Mouse (Mus musculus) lung, embryonic 16.5 days (tissue): ENCODE data around the gene Slc4a1ap. TPM values are rescaled to one million over a fixed set of nuclear protein-coding genes. Genes with fewer than 3 reads are reported as not detected.

ENCODE experiments used
- polyA plus RNA-seq: library from polyadenylated mRNA; unstranded; fragments of >200 nt; fragmentation: Nextera tagmentation; extraction: Ambion mirVana; gene quantifications from 2 replicates; pipeline ENCODE4 v1.2.1, GENCODE M21; 2015

Gene Slc4a1ap
- polyA plus RNA-seq, 1 experiment from 2014 or later = 27.2 TPM

Other genes starting within 250 kb of the Slc4a1ap start
- 41.6 and 44.3 TPM in 2 replicates for gene Ift172, start 235.9 kb upstream of the Slc4a1ap start, polyA plus RNA-seq
- gene Fndc4, start 230.9 kb upstream of the Slc4a1ap start, polyA plus RNA-seq = 28.7 and 34.5 TPM in 2 replicates
- 0.38 and 1.0 TPM in 2 replicates for gene Gckr, start 229.6 kb upstream of the Slc4a1ap start, polyA plus RNA-seq
- 44.7 and 51.1 TPM in 2 replicates for gene Zfp512, start 74.6 kb upstream of the Slc4a1ap start, polyA plus RNA-seq
- gene 4930548H24Rik, start 41.3 kb upstream of the Slc4a1ap start, polyA plus RNA-seq = not detected in 2 replicates
- gene Gpn1, start 32.3 kb upstream of the Slc4a1ap start, polyA plus RNA-seq = 54.7 and 55.1 TPM in 2 replicates
- 21.9 and 22.1 TPM in 2 replicates for gene Supt7l, start 812 bp downstream of the Slc4a1ap start, polyA plus RNA-seq
- 286 and 307 TPM in 2 replicates for gene Mrpl33, start 69.9 kb downstream of the Slc4a1ap start, polyA plus RNA-seq
- 4.4 and 5.1 TPM in 2 replicates for gene Rbks, start 170.6 kb downstream of the Slc4a1ap start, polyA plus RNA-seq
- gene Babam2, start 170.7 kb downstream of the Slc4a1ap start, polyA plus RNA-seq = 51.9 and 52.3 TPM in 2 replicates